18 mouse cellular contexts compared by ENCODE assay signal in the genomic region with DNA sequence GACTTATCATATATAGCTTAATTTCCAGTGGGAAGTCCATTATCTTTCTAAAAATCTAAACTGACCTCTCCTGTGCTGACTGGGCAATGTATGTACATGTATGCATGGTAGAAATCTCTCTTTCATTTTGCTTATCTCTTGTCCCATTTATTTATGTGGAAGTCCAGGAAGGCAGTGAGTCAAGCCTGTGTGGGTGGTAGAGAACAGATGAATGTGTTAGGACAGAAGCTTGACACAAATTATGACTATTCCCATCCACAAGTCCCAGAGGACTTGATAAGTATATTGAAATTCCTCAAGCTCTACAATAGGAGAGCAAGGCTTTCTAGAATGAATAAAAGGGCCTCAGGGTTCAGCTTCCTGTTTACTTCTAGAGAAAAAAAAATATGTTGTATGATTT.
"Had no signal": no experiment of that assay in that cellular context is flagged by ENCODE, and none has a peak within 500 bp of the region (broad histone marks: within the 10 kb centered on the region; RNA-seq: fewer than 3 reads in every experiment).

No protein-coding gene starts in this region.

- ATAC-seq: forebrain, embryonic 16.5 days; hindbrain, embryonic 16.5 days; inflammation-experienced regulatory T-cells, adult 6 months; intestine, embryonic 15.5 days; intestine, postnatal 0 days had no signal

- DNase-seq: gastrocnemius, adult 2 months; gastrocnemius, postnatal 10 days; gastrocnemius, postnatal 25 days; heart, adult 18-20 months; heart, postnatal 10 days; heart, postnatal 4 days; kidney, adult 18-20 months; kidney, adult 8-10 months; kidney, postnatal 10 days; kidney, postnatal 25 days; kidney, postnatal 4 days; liver; liver, embryonic 13.5 days had no signal
